Mouse (Mus musculus): ENCODE measurements around the gene Fggy.

GRCm38 (mm10) chr4:95741115-95741734 is 183.9 kb downstream of the Fggy start:
- TF ChIP-seq CTCF (IDR thresholded peaks at IDR 0.05; ENCODE audit: low read depth, low read length), result no peak
- TF ChIP-seq POLR2A (IDR thresholded peaks at IDR 0.05; ENCODE audit: borderline replicate concordance, low read depth, low read length), result no peak
